In the genomic region with DNA sequence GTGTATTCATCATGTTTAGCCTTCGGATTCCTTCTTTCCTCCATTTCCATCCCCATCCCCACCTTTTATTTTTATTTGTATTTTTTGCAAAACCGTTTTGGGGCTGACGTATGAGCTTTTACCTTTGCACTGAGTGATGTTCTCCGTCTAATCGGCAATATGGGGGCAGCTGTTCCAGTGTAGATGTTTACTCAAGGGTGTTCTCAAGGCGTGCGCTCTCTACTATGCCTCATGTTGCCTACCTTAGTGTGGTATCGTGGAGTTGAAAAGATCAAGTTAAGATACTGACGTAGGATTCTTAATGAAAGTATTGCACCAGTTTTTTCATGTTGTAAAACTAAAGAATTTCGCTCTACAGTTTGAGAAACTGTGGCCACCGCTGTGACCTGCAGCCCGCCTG, we compare ENCODE assay signal across 36 mouse cellular contexts. TPM values are rescaled to one million over a fixed set of nuclear protein-coding genes. Genes with fewer than 3 reads are reported as not detected.
"Had no signal": no experiment of that assay in that cellular context is flagged by ENCODE, and none has a peak within 500 bp of the region (broad histone marks: within the 10 kb centered on the region; RNA-seq: fewer than 3 reads in every experiment).

No protein-coding gene starts in this region.

- H3K4me3 ChIP-seq: heart, adult 2 months; heart, embryonic 10.5 days; heart, embryonic 12.5 days; heart, embryonic 13.5 days; heart, embryonic 15.5 days; hindbrain, embryonic 10.5 days; hindbrain, embryonic 12.5 days; hindbrain, embryonic 13.5 days; hindbrain, embryonic 15.5 days; intestine, embryonic 15.5 days; layer of hippocampus, adult 2 months had no signal

- H3K9ac ChIP-seq: heart, embryonic 12.5 days; heart, embryonic 13.5 days; heart, embryonic 15.5 days; hindbrain, embryonic 12.5 days; hindbrain, embryonic 13.5 days; hindbrain, embryonic 14.5 days; hindbrain, embryonic 15.5 days; intestine, embryonic 15.5 days had no signal

- DNase-seq: heart, adult 2 months; heart, postnatal 10 days; heart, postnatal 14 days; heart, postnatal 4 days; kidney, adult 11 months; kidney, adult 18-20 months; kidney, adult 2 months; kidney, adult 8-10 months; kidney, adult 9 months; kidney, postnatal 10 days; kidney, postnatal 14 days; kidney, postnatal 25 days; kidney, postnatal 36 days; kidney, postnatal 4 days; layer of hippocampus, adult 9-11 months; layer of hippocampus, postnatal 36 days had no signal

- H3K27me3 ChIP-seq: heart, embryonic 12.5 days; heart, embryonic 13.5 days; heart, embryonic 15.5 days; hindbrain, embryonic 12.5 days; hindbrain, embryonic 13.5 days; hindbrain, embryonic 15.5 days; intestine, embryonic 15.5 days had no signal

- H3K27ac ChIP-seq: heart, adult 2 months; heart, embryonic 10.5 days; heart, embryonic 13.5 days; heart, embryonic 15.5 days; hindbrain, embryonic 10.5 days; hindbrain, embryonic 12.5 days; hindbrain, embryonic 13.5 days; hindbrain, embryonic 14.5 days; hindbrain, embryonic 15.5 days; hindbrain, postnatal 0 days; intestine, embryonic 15.5 days; kidney, postnatal 0 days; layer of hippocampus, adult 2 months had no signal

- H3K4me1 ChIP-seq: heart, embryonic 15.5 days; hindbrain, embryonic 10.5 days; hindbrain, embryonic 12.5 days; hindbrain, embryonic 13.5 days; hindbrain, embryonic 15.5 days; intestine, embryonic 15.5 days had no signal

- ATAC-seq: hindbrain, embryonic 16.5 days; hindbrain, postnatal 0 days; inflammation-experienced regulatory T-cells, adult 6 months; intestine, embryonic 15.5 days; intestine, embryonic 16.5 days; intestine, postnatal 0 days had no signal

- H3K9me3 ChIP-seq: heart, embryonic 10.5 days; heart, embryonic 12.5 days; heart, embryonic 13.5 days; heart, embryonic 15.5 days; hindbrain, embryonic 10.5 days; hindbrain, embryonic 12.5 days; hindbrain, embryonic 13.5 days; hindbrain, embryonic 15.5 days; intestine, embryonic 15.5 days had no signal

- H3K4me2 ChIP-seq: heart, embryonic 11.5 days; heart, embryonic 12.5 days; heart, embryonic 13.5 days; heart, embryonic 15.5 days; hindbrain, embryonic 12.5 days; hindbrain, embryonic 13.5 days; hindbrain, embryonic 14.5 days; hindbrain, embryonic 15.5 days; intestine, embryonic 15.5 days had no signal

RNA-seq across cellular contexts. Expression of gene Slc5a11, which starts 21.4 kb away (rescaled TPM):
- total RNA-seq: heart, adult 2 months; heart, adult 8-10 months; heart, postnatal 10 days; heart, postnatal 14 days; heart, postnatal 25 days; heart, postnatal 4 days had no signal
- polyA plus RNA-seq: heart, embryonic 11.5 days; heart, embryonic 15.5 days; hindbrain, embryonic 12.5 days; hindbrain, embryonic 14.5 days had no signal
